Mouse (Mus musculus): ENCODE results near the gene Rnf151.
"Not testable (repeated sequence)": the region's sequence is repeated elsewhere in the genome, so short reads cannot be mapped to it uniquely, and the experiment has no call there.

The Rnf151 gene

GRCm38 (mm10) chr17:24732233-24732935 lies 14.5 kb upstream of the Rnf151 start:
- DNase-seq (ENCODE audit: low read depth, low spot score): no peak

DNA sequence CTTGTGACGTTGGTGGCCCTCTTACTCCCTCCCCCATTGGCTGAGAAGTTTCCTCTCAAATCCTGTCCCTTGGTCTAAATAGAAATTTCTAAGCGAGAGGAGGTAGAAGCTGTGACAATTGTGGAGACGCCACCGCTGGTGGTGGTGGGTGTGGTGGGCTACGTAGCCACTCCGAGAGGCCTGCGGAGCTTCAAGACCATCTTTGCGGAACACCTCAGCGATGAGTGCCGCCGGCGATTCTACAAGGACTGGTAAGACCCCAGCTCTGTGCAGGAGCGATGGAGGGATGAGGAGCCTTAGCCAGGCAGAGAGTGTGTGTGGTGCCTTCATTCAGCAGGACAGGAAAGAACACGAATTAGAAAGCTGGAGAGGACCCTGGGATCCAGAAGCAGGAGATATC lies 12.9 kb upstream of the Rnf151 start:
- DNase-seq (ENCODE audit: low read depth, low spot score): no peak

DNA sequence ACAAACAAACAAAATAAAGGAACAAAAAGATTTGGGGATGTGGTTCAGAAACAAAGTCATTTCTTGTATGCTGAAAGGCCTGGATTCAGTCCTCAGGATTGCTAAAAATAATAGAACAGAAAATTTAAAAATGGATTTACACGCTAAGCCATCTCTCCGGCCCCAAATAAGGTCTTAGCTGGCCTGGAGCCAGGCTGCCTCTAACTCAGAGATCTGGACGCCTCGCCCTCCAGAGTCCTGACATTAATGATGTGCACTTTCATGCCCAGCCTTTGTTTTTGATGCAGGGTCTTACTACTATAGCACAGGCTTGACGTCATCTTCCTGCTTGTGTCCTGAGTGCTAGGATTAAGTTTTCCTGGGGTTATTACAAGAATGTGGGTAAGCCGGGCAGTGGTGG lies 11.2 kb upstream of the Rnf151 start:
- no peak for DNase-seq (ENCODE audit: low read depth, low spot score)

DNA sequence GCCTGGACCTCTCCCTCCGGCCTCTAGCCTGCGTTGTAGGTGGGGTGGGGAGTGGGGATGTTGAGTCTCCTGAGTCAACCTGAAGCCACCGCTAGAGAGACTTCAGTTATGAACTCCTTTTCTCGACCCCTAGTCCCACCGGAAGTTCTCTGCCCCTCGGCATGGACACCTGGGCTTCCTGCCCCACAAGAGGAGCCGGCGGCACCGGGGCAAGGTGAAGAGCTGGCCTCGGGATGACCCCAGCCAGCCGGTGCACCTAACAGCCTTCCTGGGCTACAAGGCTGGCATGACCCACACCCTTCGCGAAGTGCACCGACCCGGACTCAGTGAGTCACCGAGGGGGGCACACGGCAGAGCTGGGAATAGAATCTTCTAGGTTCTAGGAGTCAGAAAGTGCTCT lies 10.3 kb upstream of the Rnf151 start:
- no peak for DNase-seq (ENCODE audit: low read depth, low spot score)

DNA sequence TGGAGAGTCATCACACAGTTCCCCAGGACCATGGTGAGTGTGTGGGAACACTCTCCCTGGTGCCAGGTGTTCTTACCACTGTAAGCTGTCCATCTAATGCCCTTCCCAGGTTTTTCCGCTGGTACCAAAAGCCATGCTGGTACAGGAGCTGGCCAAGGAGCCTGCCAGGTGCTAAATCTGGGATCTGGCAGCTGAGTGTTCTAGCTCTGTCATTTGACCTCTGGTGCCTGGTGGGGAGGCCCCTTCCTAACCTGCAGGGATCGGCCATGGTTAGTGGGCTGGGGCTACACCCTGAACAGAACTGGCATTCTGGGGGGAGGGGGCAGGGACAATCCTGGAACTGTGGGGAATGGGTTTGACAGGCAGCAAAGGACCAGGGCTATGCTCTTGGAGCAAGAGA lies 9.8 kb upstream of the Rnf151 start, which contains the start of gene Rpl3l:
Gene Rpl3l (plus strand): TSS at position 203 of the 400 bp plus-strand sequence.
- DNase-seq (ENCODE audit: low read depth, low spot score): no peak

DNA sequence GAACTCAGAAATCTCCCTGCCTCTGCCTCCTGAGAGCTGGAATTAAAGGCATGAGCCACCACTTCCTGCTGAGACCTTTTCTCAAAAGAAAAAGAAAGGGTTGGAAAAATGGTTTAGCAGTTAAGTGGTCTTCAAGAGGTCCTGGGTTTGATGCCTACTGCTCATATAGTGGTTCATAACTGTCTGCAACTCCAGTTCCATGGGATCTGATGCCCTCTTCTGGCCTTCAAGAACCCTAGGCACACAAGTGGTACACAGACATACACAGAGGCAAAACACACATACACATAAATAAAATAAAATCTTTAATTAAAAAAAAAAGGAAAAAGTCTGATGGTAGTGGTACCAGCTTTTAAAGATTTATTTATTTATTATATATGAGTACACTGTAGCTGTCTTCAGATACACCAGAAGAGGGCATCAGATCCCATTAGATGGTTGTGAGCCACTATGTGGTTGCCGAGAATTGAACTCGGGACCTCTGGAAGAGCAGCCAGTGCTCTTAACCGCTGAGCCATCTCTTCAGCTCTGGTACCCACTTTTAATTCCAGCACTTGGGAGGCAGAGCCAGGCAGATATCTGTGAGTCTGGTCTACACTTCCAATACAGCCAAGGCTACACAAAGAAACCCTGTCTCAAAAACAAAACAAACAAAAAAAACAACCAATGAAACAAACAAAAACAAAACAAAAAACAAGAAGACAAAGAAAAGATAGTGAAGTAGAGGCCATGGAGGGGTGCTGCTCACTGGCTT lies 8.0 kb upstream of the Rnf151 start:
- no peak for DNase-seq (ENCODE audit: low read depth, low spot score)

GRCm38 (mm10) chr17:24724184-24724583 lies 6.3 kb upstream of the Rnf151 start, which contains the start of gene Ndufb10:
TSS of gene Ndufb10 (minus strand) at chr17:24724478.
- DNase-seq (ENCODE audit: low read depth, low spot score): peak; percentile 97

DNA sequence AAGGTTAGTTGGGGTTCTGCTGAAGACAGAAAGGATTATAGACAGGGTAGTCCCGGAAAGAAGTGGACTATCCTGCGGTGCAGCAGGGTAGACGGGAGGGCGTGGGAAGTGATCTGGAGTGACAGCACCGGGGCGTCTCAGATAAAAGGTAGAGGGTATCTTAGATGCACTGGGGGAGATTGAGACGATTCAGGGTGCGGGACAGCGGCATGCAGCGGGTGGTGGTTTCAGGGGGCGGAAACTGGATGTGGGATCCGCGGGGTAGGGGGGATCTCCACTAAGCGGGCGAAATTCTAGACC lies 6.0 kb upstream of the Rnf151 start:
- peak; percentile 51 for DNase-seq (ENCODE audit: low read depth, low spot score)

- peak; percentile 65 for DNase-seq (ENCODE audit: low read depth, low spot score)
Observed at GRCm38 (mm10) chr17:24723122-24723880, 5.4 kb upstream of the Rnf151 start.

DNA sequence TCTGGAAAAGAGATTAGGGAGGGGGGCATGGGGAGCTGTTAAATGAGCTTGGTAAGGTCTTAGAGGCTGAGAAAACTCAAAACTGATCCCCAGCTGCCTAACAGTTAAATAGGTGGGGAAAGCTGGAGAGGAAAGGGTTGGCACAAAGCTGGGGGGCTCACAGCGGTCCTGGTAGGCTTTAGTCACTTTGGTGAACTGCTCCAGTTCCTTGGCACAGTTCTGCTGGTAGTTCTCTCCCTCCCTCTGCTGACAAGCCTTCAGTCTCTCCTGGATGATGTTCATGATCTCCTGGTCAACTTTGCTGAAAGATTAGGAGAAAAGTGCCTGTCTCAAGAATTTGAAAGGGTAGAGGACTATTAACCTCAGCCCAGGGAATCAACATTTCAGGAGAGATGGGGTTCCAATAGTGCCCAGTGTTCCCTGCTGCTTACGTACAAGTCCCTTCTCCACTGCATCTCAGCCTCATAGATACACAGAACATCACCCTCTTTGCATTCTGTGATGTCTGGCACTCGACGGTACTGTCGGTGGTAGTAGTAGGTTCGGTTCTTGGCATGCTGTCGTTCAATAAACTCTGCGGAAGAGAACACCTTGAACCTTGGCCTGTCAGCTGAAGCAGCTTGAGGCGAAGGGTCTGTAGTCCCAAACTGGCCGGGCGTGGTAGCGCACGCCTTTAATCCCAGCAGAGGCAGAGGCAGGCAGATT lies 4.5 kb upstream of the Rnf151 start:
- DNase-seq (ENCODE audit: low read depth, low spot score): peak; percentile 82

GRCm38 (mm10) chr17:24721383-24721955 lies 3.6 kb upstream of the Rnf151 start:
- not testable (repeated sequence) for DNase-seq (ENCODE audit: low read depth, low spot score)

GRCm38 (mm10) chr17:24720616-24721015 lies 2.8 kb upstream of the Rnf151 start:
- DNase-seq (ENCODE audit: low read depth, low spot score): not testable (repeated sequence)

- peak; percentile 99 for DNase-seq (ENCODE audit: low read depth, low spot score)
Observed at GRCm38 (mm10) chr17:24719494-24720222, 1.8 kb upstream of the Rnf151 start.

DNA sequence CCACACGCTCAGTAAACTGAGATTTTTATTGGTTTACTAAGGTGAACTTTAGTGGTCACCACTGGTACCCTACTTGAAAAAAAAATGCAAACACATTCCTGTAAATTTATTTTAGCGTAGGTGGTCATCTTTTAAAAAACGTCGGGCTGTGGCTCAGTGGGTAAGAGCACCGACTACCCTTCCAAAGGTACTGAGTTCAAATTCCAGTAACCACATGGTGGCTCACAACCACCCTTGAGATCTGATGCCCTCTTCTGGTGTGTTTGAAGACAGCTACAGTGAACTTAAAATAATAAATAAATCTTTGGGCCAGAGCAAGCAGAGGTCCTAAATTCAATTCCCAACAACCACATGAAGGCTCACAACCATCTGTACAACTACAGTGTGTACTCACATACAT lies 1.1 kb upstream of the Rnf151 start:
- DNase-seq (ENCODE audit: low read depth, low spot score): peak; percentile 38

DNA sequence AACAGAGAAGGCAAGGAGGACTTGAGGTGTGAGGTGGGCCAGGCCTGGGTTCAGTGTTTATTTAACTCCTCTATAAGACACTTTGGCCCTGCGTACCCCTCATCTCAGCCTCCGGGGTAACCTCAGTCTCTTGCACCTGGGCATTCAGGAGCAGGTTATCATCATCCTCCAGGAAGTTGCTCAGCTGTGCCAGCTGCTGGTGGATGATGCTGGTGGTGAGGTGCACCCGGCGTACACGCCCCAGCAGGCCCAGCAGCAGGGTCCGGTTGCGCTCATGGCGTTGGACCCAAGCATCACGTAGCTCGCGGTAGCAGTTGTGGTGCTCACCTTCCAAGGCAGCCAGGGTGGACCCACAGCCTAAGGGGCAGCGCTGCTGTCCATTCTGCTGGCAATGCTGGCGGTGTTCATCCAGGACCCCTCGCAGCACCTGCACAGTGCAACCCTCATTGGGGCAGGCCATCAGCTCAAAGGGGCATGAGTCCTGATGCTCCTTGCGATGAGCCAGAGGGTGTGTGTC lies 1.6 kb downstream of the Rnf151 start:
- no peak for DNase-seq (ENCODE audit: low read depth, low spot score)

GRCm38 (mm10) chr17:24715556-24715955 lies 2.3 kb downstream of the Rnf151 start:
- no peak for DNase-seq (ENCODE audit: low read depth, low spot score)

- peak; percentile 67 for DNase-seq (ENCODE audit: low read depth, low spot score)
Observed at GRCm38 (mm10) chr17:24708646-24709045, 9.2 kb downstream of the Rnf151 start.

- DNase-seq (ENCODE audit: low read depth, low spot score): no peak
Observed at GRCm38 (mm10) chr17:24707801-24708425, 9.9 kb downstream of the Rnf151 start.

- peak; percentile 98 for DNase-seq (ENCODE audit: low read depth, low spot score)
Observed at GRCm38 (mm10) chr17:24706982-24707800, 10.7 kb downstream of the Rnf151 start, which contains the start of gene Tbl3. TSS of gene Tbl3 (minus strand) at chr17:24707660.
